Mouse (Mus musculus): ENCODE data around the gene Prkch. TPM values are rescaled to one million over a fixed set of nuclear protein-coding genes. Genes with fewer than 3 reads are reported as not detected.
A peak's percentile ranks its signal among the peaks of the same experiment; 100 is the strongest.

The Prkch gene
- polyA plus RNA-seq, 1 experiment from 2014 or later = 22.3 TPM

DNA sequence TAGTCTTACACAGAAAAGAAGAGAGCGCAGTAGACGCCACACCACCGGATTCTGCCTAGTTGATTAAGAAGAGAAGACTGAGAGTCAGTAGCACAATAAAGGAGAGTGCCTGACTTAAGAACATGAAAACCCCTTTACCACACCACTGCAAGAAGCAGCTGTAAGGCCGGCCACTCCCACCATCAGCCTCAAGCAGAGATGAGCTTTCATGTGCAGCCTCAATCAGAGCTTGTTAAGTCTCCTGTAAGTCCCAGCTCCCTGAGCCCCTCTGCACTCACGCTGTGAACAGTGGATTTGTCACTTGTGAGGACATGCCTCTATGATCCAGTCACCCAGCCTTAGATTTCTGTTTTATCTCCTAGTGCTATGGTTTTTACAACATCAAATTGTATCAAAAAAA lies 221.4 kb downstream of the Prkch start:
- Histone ChIP-seq H3K4me3 (ENCODE audit: low read depth, low read length) (no peak overlapping the region), H3K9ac (ENCODE audit: low read length) (no peak overlapping the region), H3K4me1 (replicated peaks; ENCODE audit: control insufficient read depth, insufficient read depth) (no peaks in the 10 kb centered on the region), H3K9me3 (ENCODE audit: control insufficient read depth, low read length) (no peaks in the 10 kb centered on the region), H3K27me3 (ENCODE audit: control insufficient read depth, insufficient read depth, low read length) (no peaks in the 10 kb centered on the region), H3K36me3 (ENCODE audit: control insufficient read depth, insufficient read depth, low read length) (no peaks in the 10 kb centered on the region), H3K27ac (replicated peaks) (no peak overlapping the region), H3K4me2 (replicated peaks; ENCODE audit: low read depth) (no peak overlapping the region)
- DNase-seq (ENCODE audit: low spot score) (no peak), ATAC-seq (ENCODE audit: low FRiP score, low TSS enrichment) (no peak)
- TF ChIP-seq CTCF (IDR thresholded peaks at IDR 0.05; ENCODE audit: low read depth) (no peak), EP300 (optimal IDR thresholded peaks at IDR 0.05) (no peak)
- 74% methylated on average over 5 of the region's 5 CpGs for WGBS

DNA sequence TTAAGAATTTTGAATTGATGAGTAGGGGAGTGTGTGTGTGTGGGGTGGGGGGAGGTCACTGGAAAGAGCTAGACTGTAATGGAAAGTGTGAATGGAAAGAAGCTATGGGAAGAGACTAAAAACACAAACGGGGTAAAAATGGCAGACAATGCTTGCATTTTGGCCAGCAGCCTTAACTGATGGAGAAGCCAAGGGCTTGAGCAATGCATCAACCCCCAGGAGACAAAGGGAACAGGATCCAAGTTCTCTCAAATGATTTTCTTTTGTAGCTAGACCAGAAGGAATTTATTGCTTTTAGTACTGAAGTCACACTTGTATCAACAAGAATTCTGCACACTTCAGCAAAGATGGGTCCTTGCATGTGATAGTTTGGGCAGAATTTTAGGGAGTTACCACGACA lies 222.6 kb downstream of the Prkch start:
- no peak overlapping the region for H3K9ac ChIP-seq (ENCODE audit: low read length)
- no peak overlapping the region for H3K4me2 ChIP-seq (replicated peaks; ENCODE audit: low read depth)
- H3K4me3 ChIP-seq (ENCODE audit: low read depth, low read length) = no peak overlapping the region
- H3K27ac ChIP-seq (replicated peaks) = no peak overlapping the region
- DNase-seq (ENCODE audit: low spot score) (no peak), ATAC-seq (ENCODE audit: low FRiP score, low TSS enrichment) (no peak)
- H3K27me3 ChIP-seq (ENCODE audit: control insufficient read depth, insufficient read depth, low read length) = no peaks in the 10 kb centered on the region
- no peaks in the 10 kb centered on the region for H3K36me3 ChIP-seq (ENCODE audit: control insufficient read depth, insufficient read depth, low read length)
- H3K9me3 ChIP-seq (ENCODE audit: control insufficient read depth, low read length) = no peaks in the 10 kb centered on the region
- TF ChIP-seq CTCF (IDR thresholded peaks at IDR 0.05; ENCODE audit: low read depth) = no peak
- TF ChIP-seq EP300 (optimal IDR thresholded peaks at IDR 0.05) = no peak
- WGBS = 55% methylated on average over 2 of the region's 2 CpGs
- no peaks in the 10 kb centered on the region for H3K4me1 ChIP-seq (replicated peaks; ENCODE audit: control insufficient read depth, insufficient read depth)

DNA sequence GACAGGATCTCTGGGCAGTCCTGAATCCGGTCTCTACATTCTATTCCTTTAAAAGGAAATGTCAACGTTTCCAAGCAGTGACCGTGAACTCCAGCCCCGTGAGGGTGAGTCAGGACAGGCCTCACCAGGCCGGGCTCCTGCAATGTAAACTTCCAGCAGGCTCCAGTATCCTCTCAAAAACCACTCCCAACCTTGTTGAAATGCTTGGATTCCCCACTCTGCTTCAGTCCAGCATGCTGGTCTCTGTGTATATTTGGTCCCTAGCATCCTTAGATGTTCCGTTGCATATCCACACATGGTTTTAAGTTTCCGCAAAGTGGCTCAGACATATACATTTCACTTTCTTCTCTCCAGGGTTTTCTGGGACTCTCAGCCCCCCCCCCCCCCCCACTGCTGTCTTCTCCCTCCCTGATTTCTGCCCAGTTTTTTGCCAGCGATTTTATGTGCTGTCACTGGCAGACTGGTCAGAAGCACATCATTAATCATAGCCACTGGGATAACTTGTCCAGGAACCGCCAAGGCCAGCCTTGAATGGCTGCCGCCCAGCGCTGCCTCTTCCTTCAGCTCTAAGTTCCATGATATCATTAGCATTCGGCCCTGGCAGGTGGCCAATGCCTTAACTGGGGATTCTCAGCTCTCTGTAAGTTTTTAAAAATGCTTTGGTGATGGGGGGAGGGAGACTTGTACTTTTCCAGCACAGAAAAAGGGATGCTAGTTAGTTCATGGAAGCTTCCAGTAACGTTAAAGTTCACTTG lies 225.6 kb downstream of the Prkch start:
- 21% methylated on average over 13 of the region's 13 CpGs for WGBS
- no peaks in the 10 kb centered on the region for H3K4me1 ChIP-seq (replicated peaks; ENCODE audit: control insufficient read depth, insufficient read depth)
- peak overlapping the region; percentile 65 for H3K27ac ChIP-seq (replicated peaks)
- peak; percentile 54 for DNase-seq (ENCODE audit: low spot score)
- H3K4me3 ChIP-seq (ENCODE audit: low read depth, low read length) = no peak overlapping the region
- H3K36me3 ChIP-seq (ENCODE audit: control insufficient read depth, insufficient read depth, low read length) = no peaks in the 10 kb centered on the region
- TF ChIP-seq CTCF (IDR thresholded peaks at IDR 0.05; ENCODE audit: low read depth) (no peak), EP300 (optimal IDR thresholded peaks at IDR 0.05) (no peak)
- no peaks in the 10 kb centered on the region for H3K9me3 ChIP-seq (ENCODE audit: control insufficient read depth, low read length)
- no peaks in the 10 kb centered on the region for H3K27me3 ChIP-seq (ENCODE audit: control insufficient read depth, insufficient read depth, low read length)
- H3K4me2 ChIP-seq (replicated peaks; ENCODE audit: low read depth) = no peak overlapping the region
- no peak overlapping the region for H3K9ac ChIP-seq (ENCODE audit: low read length)
- ATAC-seq (ENCODE audit: low FRiP score, low TSS enrichment) = peak; percentile 85

DNA sequence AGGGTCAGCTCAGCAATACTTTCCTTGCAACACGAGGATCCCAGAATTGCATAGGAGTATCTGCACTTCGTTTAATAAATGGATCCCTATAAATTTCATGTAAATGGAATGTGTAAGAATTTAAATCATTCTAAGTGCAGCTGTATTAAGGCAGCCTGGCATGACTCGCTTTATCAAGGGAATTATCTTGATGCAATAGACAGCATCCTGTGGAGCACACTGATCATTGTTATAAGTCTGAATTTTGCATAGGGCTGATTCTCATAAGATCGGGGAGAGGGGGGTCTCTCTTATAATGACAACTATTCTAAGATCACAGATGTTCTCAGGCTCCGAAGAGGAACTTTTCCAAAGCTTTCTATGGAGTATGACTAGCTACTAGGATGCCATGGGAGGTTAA lies 226.3 kb downstream of the Prkch start:
- no peaks in the 10 kb centered on the region for H3K27me3 ChIP-seq (ENCODE audit: control insufficient read depth, insufficient read depth, low read length)
- no peaks in the 10 kb centered on the region for H3K9me3 ChIP-seq (ENCODE audit: control insufficient read depth, low read length)
- H3K4me3 ChIP-seq (ENCODE audit: low read depth, low read length) = no peak overlapping the region
- no peak overlapping the region for H3K4me2 ChIP-seq (replicated peaks; ENCODE audit: low read depth)
- no peak overlapping the region for H3K9ac ChIP-seq (ENCODE audit: low read length)
- DNase-seq (ENCODE audit: low spot score) = no peak
- H3K27ac ChIP-seq (replicated peaks) = no peak overlapping the region; the same call in 1 of the 2 replicates
- H3K4me1 ChIP-seq (replicated peaks; ENCODE audit: control insufficient read depth, insufficient read depth) = no peaks in the 10 kb centered on the region
- ATAC-seq (ENCODE audit: low FRiP score, low TSS enrichment) = no peak
- 55% methylated on average over 5 of the region's 5 CpGs for WGBS
- no peaks in the 10 kb centered on the region for H3K36me3 ChIP-seq (ENCODE audit: control insufficient read depth, insufficient read depth, low read length)
- TF ChIP-seq CTCF (IDR thresholded peaks at IDR 0.05; ENCODE audit: low read depth) = no peak
- TF ChIP-seq EP300 (optimal IDR thresholded peaks at IDR 0.05) = no peak

DNA sequence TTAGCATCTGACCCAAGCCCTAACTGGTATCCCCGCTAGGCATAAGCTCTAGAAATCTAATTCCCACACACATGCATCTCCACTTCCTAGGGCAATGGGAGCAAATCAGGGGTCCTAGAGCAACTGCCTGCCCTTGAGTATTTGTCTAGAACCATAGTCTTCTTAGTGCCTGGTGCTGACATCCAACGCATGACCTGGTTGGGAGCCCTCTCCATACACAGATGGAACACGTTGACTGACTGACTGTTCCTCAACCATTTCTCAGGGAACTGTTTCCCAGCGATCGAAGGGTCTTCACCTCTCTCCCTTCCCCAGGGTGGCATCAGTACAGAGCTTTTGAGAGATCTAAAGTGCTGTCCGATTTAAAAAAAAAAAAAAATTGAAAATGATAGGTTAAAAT lies 227.6 kb downstream of the Prkch start:
- TF ChIP-seq EP300 (optimal IDR thresholded peaks at IDR 0.05) (no peak), CTCF (IDR thresholded peaks at IDR 0.05; ENCODE audit: low read depth) (no peak)
- H3K27me3 ChIP-seq (ENCODE audit: control insufficient read depth, insufficient read depth, low read length) = no peaks in the 10 kb centered on the region
- H3K9ac ChIP-seq (ENCODE audit: low read length) = no peak overlapping the region
- H3K27ac ChIP-seq (replicated peaks) = no peak overlapping the region
- H3K4me2 ChIP-seq (replicated peaks; ENCODE audit: low read depth) = no peak overlapping the region
- H3K4me1 ChIP-seq (replicated peaks; ENCODE audit: control insufficient read depth, insufficient read depth) = no peaks in the 10 kb centered on the region
- no peaks in the 10 kb centered on the region for H3K9me3 ChIP-seq (ENCODE audit: control insufficient read depth, low read length)
- 72% methylated on average over 6 of the region's 6 CpGs for WGBS
- H3K4me3 ChIP-seq (ENCODE audit: low read depth, low read length) = no peak overlapping the region
- ATAC-seq (ENCODE audit: low FRiP score, low TSS enrichment) = no peak
- no peak for DNase-seq (ENCODE audit: low spot score)
- no peaks in the 10 kb centered on the region for H3K36me3 ChIP-seq (ENCODE audit: control insufficient read depth, insufficient read depth, low read length)

DNA sequence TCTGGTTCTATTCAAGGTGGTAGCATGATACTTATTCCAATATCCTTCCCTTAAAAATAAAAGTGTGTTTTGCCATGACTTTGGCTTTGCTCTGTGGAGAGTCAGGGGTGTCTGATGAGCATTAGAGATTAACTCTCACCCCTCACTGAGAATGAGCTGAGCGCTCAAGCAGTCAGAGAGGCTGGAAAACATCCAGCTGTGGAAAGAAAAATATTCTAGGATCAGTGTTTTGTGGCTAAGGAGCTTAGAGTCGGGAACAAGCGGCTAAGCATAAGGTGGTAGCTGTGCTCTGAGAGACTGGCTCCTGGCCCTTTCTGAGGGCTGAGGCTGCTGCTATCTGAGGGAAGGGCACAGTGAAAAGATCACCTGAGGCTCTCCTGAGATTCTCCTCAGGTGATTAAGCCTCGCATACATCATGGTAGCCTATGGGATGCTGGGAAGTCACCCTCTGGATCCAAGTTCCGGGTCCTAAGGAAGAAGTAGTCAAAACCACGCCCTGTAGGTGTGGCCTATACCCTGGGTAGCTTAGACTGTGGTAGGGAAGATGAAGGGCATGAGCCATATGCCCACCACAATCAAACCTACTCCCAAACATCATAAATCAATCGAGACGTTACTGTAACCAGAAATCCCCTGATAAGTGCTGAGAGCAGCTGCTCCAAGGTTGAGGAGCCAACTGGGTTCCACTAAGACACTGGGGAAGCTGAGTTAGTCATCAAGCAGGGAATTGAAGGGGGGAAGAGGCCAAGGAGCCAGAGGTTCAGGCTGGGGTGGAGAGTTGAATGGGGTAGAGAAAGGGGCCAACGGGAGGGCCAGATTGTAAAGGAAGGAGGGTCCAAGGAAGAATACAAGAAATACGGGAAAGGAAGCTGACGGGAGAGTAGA lies 228.7 kb downstream of the Prkch start:
- no peak for TF ChIP-seq EP300 (optimal IDR thresholded peaks at IDR 0.05)
- no peak for TF ChIP-seq CTCF (IDR thresholded peaks at IDR 0.05; ENCODE audit: low read depth)
- ATAC-seq (ENCODE audit: low FRiP score, low TSS enrichment) (no peak), DNase-seq (ENCODE audit: low spot score) (no peak)
- Histone ChIP-seq H3K9me3 (ENCODE audit: control insufficient read depth, low read length) (no peaks in the 10 kb centered on the region), H3K4me2 (replicated peaks; ENCODE audit: low read depth) (no peak overlapping the region), H3K36me3 (ENCODE audit: control insufficient read depth, insufficient read depth, low read length) (no peaks in the 10 kb centered on the region), H3K4me1 (replicated peaks; ENCODE audit: control insufficient read depth, insufficient read depth) (no peaks in the 10 kb centered on the region), H3K27me3 (ENCODE audit: control insufficient read depth, insufficient read depth, low read length) (no peaks in the 10 kb centered on the region), H3K27ac (replicated peaks) (no peak overlapping the region), H3K4me3 (ENCODE audit: low read depth, low read length) (no peak overlapping the region), H3K9ac (ENCODE audit: low read length) (no peak overlapping the region)
- WGBS = 58% methylated on average over 11 of the region's 11 CpGs

All from stomach, postnatal 0 days (tissue).